Mouse (Mus musculus): ENCODE data around the gene Mettl6. TPM values are rescaled to one million over a fixed set of nuclear protein-coding genes. Genes with fewer than 3 reads are reported as not detected.
"Not testable (repeated sequence)": the region's sequence is repeated elsewhere in the genome, so short reads cannot be mapped to it uniquely, and the experiment has no call there.

Mettl6 gene
- polyA plus RNA-seq, 1 experiment from 2014 or later = 70.1 TPM

DNA sequence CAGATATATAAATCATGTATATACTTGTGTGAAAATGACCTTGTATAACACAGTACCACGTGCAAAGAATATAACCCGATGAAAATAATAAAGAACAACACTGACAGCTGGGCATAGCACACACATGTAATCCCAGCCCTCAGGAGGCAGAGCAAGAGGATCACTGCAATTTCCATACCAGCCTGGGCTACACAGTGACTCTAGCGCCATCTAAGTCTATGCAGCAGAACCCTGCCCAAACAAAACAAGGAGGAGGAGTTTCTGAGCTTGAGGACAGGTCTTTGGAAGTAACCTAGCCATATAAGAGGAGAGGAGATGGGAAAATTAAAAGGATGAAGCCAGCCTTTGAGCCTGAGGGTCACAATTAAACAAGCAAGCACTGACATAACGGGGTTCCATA, 25.1 kb downstream of the Mettl6 start:
- H3K4me1 ChIP-seq = no peaks in the 10 kb centered on the region
- H3K4me3 ChIP-seq = no peak overlapping the region
- 62% methylated on average over 4 of the region's 4 CpGs for WGBS
- no peaks in the 10 kb centered on the region for H3K36me3 ChIP-seq
- H3K27me3 ChIP-seq = no peaks in the 10 kb centered on the region
- H3K4me2 ChIP-seq (replicated peaks) = no peak overlapping the region
- H3K9me3 ChIP-seq = no peaks in the 10 kb centered on the region
- no peak overlapping the region for H3K27ac ChIP-seq (replicated peaks)
- no peak for ATAC-seq (ENCODE audit: low FRiP score, low read depth)
- no peak overlapping the region for H3K9ac ChIP-seq (replicated peaks)

GRCm38 (mm10) chr14:31464176-31464575, 30.7 kb downstream of the Mettl6 start:
- Histone ChIP-seq H3K4me1 (no peaks in the 10 kb centered on the region), H3K4me2 (replicated peaks) (no peak overlapping the region), H3K27me3 (no peaks in the 10 kb centered on the region), H3K9ac (replicated peaks) (no peak overlapping the region), H3K4me3 (no peak overlapping the region), H3K36me3 (no peaks in the 10 kb centered on the region), H3K9me3 (no peaks in the 10 kb centered on the region), H3K27ac (replicated peaks) (no peak overlapping the region)
- no peak for ATAC-seq (ENCODE audit: low FRiP score, low read depth)
- WGBS = 55% methylated on average over 8 of the region's 8 CpGs

- WGBS = 61% methylated on average over 6 of the region's 6 CpGs
- H3K9me3 ChIP-seq = no peaks in the 10 kb centered on the region
- no peak overlapping the region for H3K9ac ChIP-seq (replicated peaks)
- H3K36me3 ChIP-seq = no peaks in the 10 kb centered on the region
- H3K4me3 ChIP-seq = no peak overlapping the region
- ATAC-seq (ENCODE audit: low FRiP score, low read depth) = no peak
- no peak overlapping the region for H3K27ac ChIP-seq (replicated peaks)
- no peak overlapping the region for H3K4me2 ChIP-seq (replicated peaks)
- H3K4me1 ChIP-seq = no peaks in the 10 kb centered on the region
- no peaks in the 10 kb centered on the region for H3K27me3 ChIP-seq
These were observed 32.0 kb downstream of the Mettl6 start for GRCm38 (mm10) chr14:31462886-31463285.

GRCm38 (mm10) chr14:31462226-31462625, 32.6 kb downstream of the Mettl6 start:
- not testable (repeated sequence) for H3K27me3 ChIP-seq; H3K4me1 ChIP-seq; H3K9me3 ChIP-seq; H3K9ac ChIP-seq (replicated peaks); H3K4me2 ChIP-seq (replicated peaks); H3K4me3 ChIP-seq; H3K27ac ChIP-seq (replicated peaks); H3K36me3 ChIP-seq; ATAC-seq (ENCODE audit: low FRiP score, low read depth)
- 72% methylated on average over 5 of the region's 5 CpGs for WGBS

DNA sequence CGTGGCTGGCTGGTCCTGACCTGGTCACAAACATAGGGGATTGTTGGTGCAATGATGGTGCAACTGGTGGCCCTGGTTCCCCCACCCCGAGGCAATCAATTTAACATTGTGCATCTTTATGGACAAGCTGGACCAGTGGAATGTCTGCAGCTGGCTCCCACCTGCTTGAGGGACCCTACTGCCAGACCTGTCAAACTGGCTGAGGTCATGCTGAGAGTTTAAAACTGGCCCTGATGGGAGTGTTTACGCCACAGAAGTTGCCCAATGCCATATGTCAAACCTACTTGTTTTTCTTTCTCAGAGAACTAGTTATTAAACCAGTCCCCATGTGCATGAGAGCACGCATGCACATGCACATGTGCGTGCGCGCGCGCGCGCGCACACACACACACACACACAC, 36.8 kb downstream of the Mettl6 start:
- no peaks in the 10 kb centered on the region for H3K4me1 ChIP-seq
- H3K27me3 ChIP-seq = no peaks in the 10 kb centered on the region
- no peak overlapping the region for H3K4me3 ChIP-seq
- no peak overlapping the region for H3K27ac ChIP-seq (replicated peaks)
- no peak overlapping the region for H3K4me2 ChIP-seq (replicated peaks)
- ATAC-seq (ENCODE audit: low FRiP score, low read depth) = no peak
- no peak overlapping the region for H3K9ac ChIP-seq (replicated peaks)
- H3K36me3 ChIP-seq = no peaks in the 10 kb centered on the region
- no peaks in the 10 kb centered on the region for H3K9me3 ChIP-seq
- WGBS = 90% methylated on average over 12 of the region's 12 CpGs

GRCm38 (mm10) chr14:31456064-31456721, 38.6 kb downstream of the Mettl6 start:
- Histone ChIP-seq H3K27ac (replicated peaks) (no peak overlapping the region), H3K4me3 (no peak overlapping the region), H3K9me3 (no peaks in the 10 kb centered on the region), H3K4me1 (no peaks in the 10 kb centered on the region), H3K27me3 (no peaks in the 10 kb centered on the region), H3K36me3 (no peaks in the 10 kb centered on the region), H3K9ac (replicated peaks) (no peak overlapping the region), H3K4me2 (replicated peaks) (no peak overlapping the region)
- 89% methylated on average over 6 of the region's 6 CpGs for WGBS
- no peak for ATAC-seq (ENCODE audit: low FRiP score, low read depth)

DNA sequence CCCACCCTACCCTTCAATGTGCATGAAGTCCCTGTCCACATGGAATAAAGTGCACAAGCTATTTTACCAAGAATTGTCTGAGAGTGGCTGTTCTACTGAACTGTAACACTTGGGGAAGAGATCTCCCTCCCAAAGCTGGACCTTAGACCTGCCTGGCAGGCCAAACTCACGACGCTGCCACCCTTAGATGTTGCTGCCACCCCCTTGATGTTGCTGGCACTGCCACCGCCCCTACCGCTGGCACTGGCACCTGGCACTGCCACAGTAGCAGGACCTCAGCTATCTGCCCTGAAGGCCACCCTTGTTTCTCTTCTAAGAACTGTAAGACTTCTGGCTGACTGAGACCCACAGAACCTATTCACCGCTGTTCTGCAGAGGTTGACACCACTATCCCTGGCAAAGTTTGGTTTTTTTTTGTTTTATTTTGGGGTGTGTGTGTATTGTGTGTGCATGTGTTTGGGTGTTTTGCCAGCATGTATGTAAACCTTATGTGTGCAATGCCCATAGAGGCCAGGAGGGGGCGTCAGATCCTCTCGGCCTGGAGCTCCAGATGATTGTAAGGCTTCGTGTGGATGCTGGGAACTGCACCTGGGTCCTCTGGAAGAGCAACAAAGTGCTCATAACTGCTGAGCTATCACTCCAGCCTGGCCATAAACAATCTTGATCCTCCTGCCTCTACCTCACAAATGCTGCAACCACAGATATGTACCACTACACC, 39.8 kb downstream of the Mettl6 start:
- no peak overlapping the region for H3K27ac ChIP-seq (replicated peaks)
- no peaks in the 10 kb centered on the region for H3K36me3 ChIP-seq
- no peaks in the 10 kb centered on the region for H3K27me3 ChIP-seq
- no peak overlapping the region for H3K4me3 ChIP-seq
- WGBS = 86% methylated on average over 8 of the region's 8 CpGs
- H3K9me3 ChIP-seq = no peaks in the 10 kb centered on the region
- no peak overlapping the region for H3K9ac ChIP-seq (replicated peaks)
- H3K4me1 ChIP-seq = no peaks in the 10 kb centered on the region
- no peak overlapping the region for H3K4me2 ChIP-seq (replicated peaks)
- ATAC-seq (ENCODE audit: low FRiP score, low read depth) = no peak

DNA sequence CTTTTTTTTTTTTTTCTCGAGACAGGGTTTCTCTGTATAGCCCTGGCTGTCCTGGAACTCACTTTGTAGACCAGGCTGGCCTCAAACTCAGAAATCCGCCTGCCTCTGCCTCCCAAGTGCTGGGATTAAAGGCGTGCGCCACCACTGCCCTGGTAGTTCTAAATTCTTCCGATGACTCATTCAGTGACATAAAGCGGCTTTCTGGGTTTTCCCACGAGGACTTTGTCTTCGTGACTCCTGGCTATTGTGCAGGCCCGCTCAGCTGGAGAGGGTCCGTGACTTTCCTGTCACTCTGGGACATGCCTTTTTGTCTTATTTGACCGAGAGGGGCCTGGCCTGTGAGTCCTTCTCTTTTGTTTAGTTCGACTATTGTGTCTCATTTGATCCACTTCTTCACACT, 40.9 kb downstream of the Mettl6 start:
- H3K4me1 ChIP-seq; H3K36me3 ChIP-seq; H3K4me2 ChIP-seq (replicated peaks); H3K9ac ChIP-seq (replicated peaks); ATAC-seq (ENCODE audit: low FRiP score, low read depth); H3K27ac ChIP-seq (replicated peaks); H3K9me3 ChIP-seq; H3K27me3 ChIP-seq; H3K4me3 ChIP-seq: not testable (repeated sequence)
- 47% methylated on average over 12 of the region's 12 CpGs for WGBS

DNA sequence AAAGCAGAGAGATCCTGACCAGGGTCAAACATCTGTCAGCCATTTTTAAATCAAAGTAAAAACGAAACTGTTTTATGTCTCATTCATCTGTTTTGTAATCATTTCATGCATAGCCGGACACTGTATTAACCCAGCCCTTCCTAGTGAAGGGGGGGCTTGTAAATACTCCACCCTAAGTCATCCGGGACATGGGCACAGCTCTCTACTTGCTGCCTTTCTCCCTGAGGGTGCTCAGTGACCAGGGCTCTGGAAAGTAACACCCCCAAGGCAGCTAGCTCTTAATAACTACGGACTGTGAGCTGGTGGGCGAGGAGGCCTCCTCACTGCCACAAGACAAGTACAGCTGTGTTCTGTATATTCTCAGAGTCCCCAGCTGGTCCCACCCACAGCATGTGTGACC, 45.8 kb downstream of the Mettl6 start:
- 78% methylated on average over 5 of the region's 5 CpGs for WGBS
- no peak for ATAC-seq (ENCODE audit: low FRiP score, low read depth)
- H3K4me3 ChIP-seq = no peak overlapping the region

GRCm38 (mm10) chr14:31443616-31444015, 51.2 kb downstream of the Mettl6 start:
- no peak overlapping the region for H3K4me2 ChIP-seq (replicated peaks)
- H3K27me3 ChIP-seq = no peaks in the 10 kb centered on the region
- ATAC-seq (ENCODE audit: low FRiP score, low read depth) = no peak
- no peak overlapping the region for H3K27ac ChIP-seq (replicated peaks)
- no peaks in the 10 kb centered on the region for H3K36me3 ChIP-seq
- H3K9ac ChIP-seq (replicated peaks) = no peak overlapping the region
- no peaks in the 10 kb centered on the region for H3K4me1 ChIP-seq
- 60% methylated on average over 6 of the region's 6 CpGs for WGBS
- no peaks in the 10 kb centered on the region for H3K9me3 ChIP-seq
- no peak overlapping the region for H3K4me3 ChIP-seq

More for the DNA sequence above, 45.8 kb downstream of the Mettl6 start:
- no peak overlapping the region for H3K27ac ChIP-seq (replicated peaks)
- H3K4me2 ChIP-seq (replicated peaks) = no peak overlapping the region
- H3K4me1 ChIP-seq = no peaks in the 10 kb centered on the region
- no peak overlapping the region for H3K9ac ChIP-seq (replicated peaks)
- no peaks in the 10 kb centered on the region for H3K27me3 ChIP-seq
- H3K9me3 ChIP-seq = no peaks in the 10 kb centered on the region
- H3K36me3 ChIP-seq = no peaks in the 10 kb centered on the region

GRCm38 (mm10) chr14:31440725-31441124, 54.1 kb downstream of the Mettl6 start:
- Histone ChIP-seq H3K36me3 (no peaks in the 10 kb centered on the region), H3K4me2 (replicated peaks) (no peak overlapping the region), H3K27me3 (0 out of 2 replicates have a peak, but pooled peaks cover 9% of the 10 kb centered on the region), H3K4me3 (no peak overlapping the region), H3K9me3 (no peaks in the 10 kb centered on the region), H3K27ac (replicated peaks) (no peak overlapping the region), H3K9ac (replicated peaks) (no peak overlapping the region), H3K4me1 (peaks cover 6% of the 10 kb centered on the region)
- ATAC-seq (ENCODE audit: low FRiP score, low read depth) = no peak
- 81% methylated on average over 6 of the region's 6 CpGs for WGBS

GRCm38 (mm10) chr14:31440230-31440629, 54.6 kb downstream of the Mettl6 start:
- no peaks in the 10 kb centered on the region for H3K36me3 ChIP-seq
- H3K9ac ChIP-seq (replicated peaks) = no peak overlapping the region
- no peak overlapping the region for H3K27ac ChIP-seq (replicated peaks)
- 44% methylated on average over 3 of the region's 3 CpGs for WGBS
- peaks cover 6% of the 10 kb centered on the region for H3K4me1 ChIP-seq
- no peaks in the 10 kb centered on the region for H3K9me3 ChIP-seq
- no peak overlapping the region for H3K4me2 ChIP-seq (replicated peaks)
- ATAC-seq (ENCODE audit: low FRiP score, low read depth) = no peak
- 0 out of 2 replicates have a peak, but pooled peaks cover 12% of the 10 kb centered on the region for H3K27me3 ChIP-seq
- no peak overlapping the region for H3K4me3 ChIP-seq
